Mouse (Mus musculus) right cerebral cortex, postnatal 36 days (tissue): ENCODE measurements at regions not wholly inside any gene's neighbourhood (a gene's known extent, or its start where the extent isn't known, plus 50 kb on each side); places are given as distances from the start of the nearest gene placed in this dataset.
A peak's percentile ranks its signal among the peaks of the same experiment; 100 is the strongest.

Source experiments
- DNase-seq, 2 experiments: peaks; one replicate each; pipeline ENCODE4 v3.0.0; 2022; ENCODE audit warnings: low spot score in 2 of 2, mixed read lengths in 1 of 2

DNA sequence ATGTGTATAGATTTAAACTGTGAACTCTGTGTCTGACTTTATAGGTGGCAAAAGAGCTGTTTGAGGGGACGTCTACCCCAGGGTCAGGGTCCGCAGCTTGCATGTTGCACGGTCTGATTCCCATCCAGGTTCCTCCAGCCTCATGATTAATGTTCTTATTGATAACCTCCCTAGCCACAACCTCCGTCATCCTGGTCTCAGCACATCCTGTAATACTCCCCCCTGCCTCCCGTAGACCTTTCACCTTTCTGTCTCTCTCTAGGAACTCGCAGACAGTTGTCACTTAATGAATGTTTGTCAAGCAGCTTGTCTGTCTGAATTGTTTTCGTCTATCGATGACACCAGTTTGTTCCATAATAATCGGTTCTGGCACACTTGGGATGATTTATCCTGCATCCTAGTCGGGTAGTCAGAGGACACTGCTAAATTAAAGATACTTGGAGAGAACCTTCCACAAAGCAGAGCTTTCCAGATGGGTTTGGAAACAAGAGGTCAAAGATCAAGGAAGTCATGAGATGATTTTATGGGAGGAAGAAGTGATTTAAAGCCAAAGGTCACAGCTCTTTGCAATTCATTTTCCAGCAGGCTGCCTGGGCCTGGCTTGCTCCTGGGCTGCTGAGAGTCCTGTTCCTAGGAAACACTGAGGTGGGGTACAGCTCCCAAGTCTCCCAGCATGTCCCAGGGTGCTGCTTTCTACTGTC is 435.9 kb downstream of the Prdm2 start:
- DNase-seq = no peak

DNA sequence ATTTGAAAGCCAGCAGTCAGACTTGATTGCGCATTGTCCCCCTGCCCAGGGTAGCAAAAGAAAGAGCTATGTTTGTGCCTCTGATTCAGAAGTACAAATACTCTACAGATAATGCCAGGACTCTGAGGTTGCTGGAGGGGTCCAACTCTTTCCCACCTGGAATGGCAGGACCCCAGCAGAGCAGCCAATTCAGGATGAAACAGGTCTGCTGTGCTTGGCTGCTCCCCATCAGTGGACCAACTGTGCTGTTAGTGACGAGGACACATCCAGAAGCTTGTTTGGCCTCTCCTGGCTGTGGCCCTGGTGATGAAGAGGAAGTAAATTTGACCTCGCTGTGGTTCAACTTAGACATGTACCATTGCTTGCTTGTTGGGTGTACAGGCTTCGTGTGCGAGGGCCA is 437.8 kb downstream of the Prdm2 start:
- no peak for DNase-seq

DNA sequence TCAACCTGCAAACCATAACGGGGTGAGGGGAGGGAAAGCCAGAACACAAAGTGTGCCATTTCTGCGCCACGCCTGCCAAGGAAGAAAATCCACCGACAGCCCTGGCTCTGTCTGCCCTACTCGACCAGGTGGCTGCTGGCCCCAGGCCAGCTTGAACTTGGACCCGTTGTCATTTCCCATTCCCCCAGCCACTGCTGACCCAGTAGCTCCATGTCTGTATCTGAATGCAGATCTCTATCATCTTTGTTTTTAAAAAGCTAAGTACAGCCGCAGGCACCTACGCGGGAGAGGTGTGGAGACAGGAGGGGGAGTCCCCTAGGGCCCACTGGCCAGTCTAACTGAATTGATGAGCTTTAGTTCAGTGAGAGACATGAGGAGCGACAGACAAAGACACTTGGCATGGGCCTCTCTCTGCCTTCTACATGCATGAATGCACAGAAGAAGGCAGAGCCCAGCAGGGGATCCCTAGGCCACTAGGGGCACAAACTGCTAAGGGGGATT is 439.1 kb downstream of the Prdm2 start:
- DNase-seq = no peak

DNA sequence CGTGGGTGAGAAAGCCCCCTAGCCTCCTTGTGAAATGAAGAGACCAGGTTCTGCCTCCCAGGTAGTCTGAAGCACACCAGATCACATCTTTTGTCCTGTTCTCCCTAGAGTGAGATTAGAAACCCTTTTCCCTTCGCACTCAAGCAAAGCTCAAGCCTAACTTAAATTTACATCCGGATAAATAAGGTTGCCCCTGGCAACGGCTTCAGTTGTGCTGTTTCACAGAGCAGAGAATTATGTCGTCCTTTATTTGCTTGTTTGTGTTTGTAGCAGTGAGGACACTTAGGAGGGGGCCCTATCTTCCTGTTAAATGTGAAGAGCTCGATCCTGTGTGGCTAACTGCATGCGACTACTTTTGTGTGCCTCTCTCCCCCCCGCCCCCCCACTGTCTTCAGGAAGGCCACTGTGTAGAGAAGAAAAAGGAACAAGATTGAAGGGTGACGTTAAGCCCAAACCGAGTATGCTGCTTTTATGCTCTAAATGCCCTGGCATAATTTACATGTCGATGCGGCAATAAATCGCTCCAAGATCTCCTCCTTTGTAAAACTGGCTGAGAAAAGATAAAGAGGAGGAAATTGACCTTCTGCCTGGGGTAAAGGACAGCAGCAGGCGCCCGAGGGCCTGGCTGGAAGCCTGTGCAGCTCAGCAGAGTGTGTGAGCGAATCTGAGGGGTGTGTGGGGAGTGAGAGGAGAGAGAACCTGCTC is 439.9 kb downstream of the Prdm2 start:
- no peak for DNase-seq

DNA sequence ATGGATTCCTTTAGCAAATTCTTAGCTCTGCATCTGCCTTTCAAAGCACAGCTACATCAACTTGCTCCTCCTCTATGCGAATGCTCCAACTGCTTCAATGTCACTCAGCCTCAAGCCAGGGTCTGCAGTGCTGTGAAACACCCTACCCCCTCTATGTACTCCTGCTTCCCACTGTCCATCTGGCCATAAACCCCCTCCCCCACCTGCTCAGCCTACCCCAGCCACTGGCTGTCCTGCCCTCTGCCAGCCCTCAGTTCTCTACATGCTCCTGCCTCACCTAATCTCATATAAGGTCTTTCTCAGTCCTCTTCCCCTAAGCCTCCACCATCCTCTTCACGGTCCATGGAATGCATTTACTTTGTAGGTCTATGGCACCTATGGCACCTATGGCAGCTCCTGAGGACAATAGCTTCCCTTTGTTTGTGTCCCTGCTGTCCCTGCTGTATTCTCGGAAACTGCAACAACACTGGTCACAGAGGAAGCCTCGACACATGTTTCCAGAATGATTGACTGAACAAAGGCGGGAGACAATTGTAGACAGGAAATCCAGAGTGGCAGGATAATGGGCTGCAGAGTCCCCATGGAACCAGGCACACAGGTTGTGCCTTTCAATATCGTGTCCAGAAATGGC is 441.2 kb downstream of the Prdm2 start:
- DNase-seq = no peak

DNA sequence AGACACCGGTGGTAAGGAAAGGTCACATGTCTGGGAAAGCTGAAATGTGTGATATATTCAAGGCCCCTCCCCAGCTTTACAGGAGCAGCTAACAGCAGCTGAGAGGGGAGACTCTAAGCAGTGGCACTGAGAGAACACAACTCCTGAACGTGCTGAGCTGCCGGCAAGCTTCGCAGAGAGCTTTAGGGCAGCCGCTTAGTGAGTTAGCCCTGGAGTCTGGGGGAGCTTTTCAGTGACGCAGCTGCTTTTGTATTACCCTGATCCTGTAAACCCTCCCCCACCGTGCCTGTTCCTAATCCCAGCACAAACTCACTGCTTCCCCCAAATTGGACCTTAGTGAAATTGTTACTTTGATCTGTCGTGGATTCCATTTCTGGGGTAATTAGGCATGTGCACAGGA is 442.6 kb downstream of the Prdm2 start:
- DNase-seq = no peak

DNA sequence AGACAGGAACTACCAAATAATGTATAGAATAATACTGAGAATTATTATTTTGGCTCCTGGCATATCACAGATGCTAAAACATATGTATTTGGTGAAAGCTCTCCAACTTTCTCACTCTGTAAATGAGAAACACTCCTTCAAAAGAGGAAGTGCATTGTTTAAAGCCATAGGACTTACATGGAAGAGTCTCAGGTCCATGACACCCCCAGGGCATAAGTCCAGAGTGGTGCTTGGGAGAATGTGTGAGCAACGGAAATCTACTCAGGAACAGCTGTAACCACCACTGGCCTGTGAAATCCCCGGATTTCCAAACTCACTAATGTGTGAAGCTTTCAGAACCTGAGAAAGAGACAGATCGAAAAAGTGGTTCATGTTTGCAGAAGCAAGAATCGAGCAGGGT is 445.1 kb downstream of the Prdm2 start:
- no peak for DNase-seq

DNA sequence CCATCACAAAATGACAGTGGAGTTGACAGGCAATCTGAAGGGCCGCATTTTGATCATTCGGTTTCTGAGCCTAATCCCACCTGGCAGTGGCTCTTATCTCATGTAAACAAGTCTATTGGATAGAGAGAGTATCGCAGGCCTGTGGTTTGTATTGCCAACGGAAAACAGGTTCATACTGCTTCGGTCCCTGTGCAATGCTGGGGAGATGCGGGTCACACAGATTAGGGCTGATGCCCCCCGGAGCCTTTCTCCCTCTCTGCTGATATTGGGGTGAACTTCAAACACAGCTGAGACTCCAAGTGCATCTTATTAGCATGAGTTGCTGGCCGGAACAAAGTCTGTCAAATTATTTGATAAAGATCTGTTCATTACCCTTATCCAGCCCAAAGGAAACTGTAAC is 451.2 kb downstream of the Prdm2 start:
- DNase-seq = no peak

DNA sequence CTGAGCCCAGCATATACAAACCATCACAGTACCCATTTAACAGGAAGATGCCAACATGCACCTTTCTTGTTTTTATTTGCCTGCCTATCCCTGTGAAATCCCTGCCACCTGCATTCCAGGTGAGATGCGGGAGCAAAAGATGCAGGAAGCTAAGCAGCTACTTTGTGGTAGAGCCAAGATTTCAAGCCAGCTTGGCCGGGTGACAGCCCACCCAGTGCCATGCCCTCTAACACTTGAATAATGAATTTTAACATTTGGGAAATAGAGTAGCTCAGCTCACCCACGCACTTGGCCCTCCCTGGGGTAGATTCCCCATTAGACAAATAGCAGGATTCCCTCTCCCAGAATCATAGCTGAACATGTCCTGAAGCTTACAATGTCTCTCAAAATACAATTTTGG is 454.7 kb downstream of the Prdm2 start:
- DNase-seq = no peak

DNA sequence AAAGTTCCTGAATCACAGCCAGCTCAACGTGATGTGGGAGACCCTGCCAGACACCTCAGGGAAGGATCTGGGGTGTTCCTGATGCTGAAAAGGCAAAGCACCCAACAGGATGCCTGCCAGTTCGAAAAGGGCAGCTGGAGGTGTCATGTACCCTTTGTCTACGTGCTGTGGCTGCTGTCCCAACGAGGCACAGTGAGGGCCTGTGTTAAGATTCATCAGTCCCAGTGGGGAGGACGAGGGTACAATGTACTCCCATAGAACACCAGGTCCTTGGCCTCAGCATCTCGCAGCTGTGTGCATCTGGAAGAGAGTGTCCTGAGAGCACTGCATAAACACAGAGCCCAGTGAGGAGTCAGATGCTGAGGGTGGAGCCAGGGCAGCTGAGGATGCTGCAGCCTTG is 456.5 kb downstream of the Prdm2 start:
- peak; percentile 41 to 43 for DNase-seq

DNA sequence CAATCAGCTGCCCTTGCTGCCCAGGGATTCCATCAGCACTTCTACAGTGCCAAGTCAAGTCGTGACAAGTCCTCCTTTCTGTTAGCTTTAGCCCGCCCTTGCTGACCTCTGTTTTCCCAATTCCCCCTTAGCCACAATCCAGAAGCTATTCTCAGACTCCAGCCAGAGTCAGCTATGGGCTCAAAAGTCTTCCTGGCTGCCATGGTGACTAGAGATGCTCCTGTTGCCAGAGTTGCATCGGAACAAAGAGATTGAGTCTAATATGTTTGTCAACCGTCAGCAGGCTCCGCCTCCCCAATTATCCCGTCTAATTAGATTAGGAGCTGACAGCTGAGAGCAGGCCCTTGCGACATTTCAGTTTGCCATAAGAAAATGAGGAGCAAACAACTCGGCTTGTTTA is 462.9 kb downstream of the Prdm2 start:
- no peak for DNase-seq

DNA sequence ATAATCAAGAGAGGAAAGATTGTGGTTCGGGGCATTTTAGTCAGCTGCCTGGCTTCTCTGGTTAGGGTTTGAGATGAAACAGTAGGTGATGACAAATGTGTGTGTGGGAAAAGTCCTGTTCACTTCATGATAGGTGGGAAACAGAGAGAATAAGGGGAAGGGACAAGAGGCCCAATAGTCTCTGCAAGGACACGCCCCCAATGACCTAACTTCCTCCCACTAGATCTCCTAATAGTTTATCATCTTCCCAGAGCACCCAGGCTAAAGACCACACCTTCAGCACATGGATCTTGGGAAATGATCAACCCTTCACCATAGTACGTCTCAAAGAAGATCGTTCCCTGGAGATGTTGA is 484.3 kb upstream of the Kazn start:
- DNase-seq = no peak

DNA sequence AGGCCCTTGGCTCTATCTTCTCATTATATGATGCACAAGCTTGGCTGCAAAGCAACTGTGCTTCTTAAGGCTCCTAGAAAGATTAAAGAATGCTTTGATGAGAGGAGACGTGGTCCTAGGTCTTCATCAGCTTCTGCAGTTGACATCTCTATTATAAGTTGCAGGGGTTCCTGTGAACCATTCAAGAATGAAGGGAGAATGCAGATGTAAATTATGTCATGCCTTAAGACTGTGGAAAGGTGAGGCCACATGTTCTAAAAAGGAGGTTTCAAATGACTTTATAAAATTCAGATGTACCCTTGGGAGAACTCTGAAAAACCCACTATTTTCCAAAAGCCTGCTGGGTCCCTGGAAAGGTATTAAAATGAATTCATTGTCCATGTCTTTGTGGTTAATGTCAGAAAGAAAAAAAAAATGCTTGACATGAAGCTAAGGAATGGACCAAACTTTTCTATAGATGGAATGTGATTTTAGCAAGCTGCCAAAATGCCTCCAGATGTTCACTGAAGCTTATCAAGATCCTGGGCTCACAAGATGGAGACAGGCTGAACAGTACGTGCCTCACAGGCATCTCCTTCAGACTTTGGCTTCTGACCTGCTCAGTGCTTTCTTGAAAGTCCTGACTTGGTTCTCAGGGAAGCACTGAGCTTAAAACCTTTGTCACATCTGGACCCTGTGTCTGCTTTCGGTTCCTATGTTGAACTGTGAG is 483.8 kb upstream of the Kazn start:
- no peak for DNase-seq

DNA sequence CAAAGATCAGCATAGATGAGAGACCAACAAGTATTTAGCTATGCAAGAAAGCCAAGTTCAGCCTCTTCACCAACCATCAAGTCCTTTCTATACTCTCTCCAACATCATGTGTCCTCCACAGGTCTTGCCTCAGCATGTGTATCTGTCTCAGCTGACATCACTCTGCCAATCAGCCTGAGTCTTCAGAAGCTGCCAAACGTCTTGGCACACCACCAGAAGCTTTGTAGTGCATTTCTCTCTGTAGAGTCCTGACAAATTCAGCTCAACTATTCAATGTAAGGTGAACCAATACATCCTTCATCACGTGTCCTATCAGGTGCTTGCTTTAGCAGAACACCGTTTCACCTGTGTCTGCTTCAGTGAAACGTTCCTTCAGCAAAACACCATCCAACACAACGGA is 462.4 kb upstream of the Kazn start:
- DNase-seq = no peak

DNA sequence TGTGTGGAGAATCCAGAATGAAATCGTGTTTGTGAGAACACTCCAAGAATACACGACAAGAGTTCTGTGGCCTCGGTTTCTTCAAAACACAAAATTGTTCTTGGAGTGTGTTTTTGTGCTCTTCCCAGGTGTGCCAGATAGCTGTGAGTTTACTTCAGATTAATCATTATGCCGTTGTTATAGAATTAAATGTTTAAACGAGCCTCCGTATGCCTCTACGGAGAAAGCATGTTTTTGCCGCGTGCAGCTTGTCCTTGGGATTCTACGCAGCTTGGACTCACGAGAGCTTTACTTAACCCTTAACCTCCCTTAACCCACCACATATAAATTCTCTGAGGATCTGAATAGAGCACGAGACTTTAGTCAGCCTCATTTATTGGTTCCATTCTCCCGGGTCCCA is 455.7 kb upstream of the Kazn start:
- DNase-seq = no peak

DNA sequence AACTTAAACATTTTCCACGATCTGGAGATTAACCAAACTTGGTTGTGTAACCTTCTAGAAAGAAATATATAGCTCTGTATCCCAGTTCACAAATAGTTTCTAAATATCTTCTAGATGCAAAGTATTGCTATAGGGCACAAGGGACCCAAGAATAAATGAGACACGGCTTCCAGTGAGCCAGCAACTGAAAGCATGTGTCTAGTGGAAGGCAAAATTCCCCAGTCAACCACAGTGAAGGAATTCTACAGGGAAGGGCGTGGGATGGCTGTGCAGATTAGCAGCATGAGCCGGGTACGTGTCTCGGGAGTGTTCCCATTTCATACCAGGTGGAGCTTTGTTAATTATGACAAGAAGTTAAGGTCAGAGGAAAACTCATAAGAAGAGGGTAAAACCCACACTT is 449.0 kb upstream of the Kazn start:
- DNase-seq = peak in 1 of 2 experiments; percentile 14

DNA sequence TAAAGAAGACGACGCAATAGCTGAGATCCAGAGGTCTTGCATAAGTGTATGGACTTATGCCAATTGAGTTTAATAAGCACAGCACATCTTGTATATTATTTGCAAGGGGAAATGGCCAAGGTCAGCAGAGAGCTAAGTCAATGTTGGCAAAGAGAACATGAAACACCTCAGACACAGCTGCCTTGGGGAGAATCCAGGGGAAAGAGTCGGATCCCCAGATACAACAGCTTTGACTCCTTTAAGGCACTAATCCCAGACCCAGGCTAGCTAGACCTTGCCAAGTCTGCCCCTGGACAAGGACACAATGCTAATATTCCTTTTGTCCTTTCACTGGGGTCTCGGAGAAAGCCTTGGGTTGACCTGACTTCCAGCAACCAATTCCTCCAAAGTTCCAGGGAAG is 438.2 kb upstream of the Kazn start:
- no peak for DNase-seq

DNA sequence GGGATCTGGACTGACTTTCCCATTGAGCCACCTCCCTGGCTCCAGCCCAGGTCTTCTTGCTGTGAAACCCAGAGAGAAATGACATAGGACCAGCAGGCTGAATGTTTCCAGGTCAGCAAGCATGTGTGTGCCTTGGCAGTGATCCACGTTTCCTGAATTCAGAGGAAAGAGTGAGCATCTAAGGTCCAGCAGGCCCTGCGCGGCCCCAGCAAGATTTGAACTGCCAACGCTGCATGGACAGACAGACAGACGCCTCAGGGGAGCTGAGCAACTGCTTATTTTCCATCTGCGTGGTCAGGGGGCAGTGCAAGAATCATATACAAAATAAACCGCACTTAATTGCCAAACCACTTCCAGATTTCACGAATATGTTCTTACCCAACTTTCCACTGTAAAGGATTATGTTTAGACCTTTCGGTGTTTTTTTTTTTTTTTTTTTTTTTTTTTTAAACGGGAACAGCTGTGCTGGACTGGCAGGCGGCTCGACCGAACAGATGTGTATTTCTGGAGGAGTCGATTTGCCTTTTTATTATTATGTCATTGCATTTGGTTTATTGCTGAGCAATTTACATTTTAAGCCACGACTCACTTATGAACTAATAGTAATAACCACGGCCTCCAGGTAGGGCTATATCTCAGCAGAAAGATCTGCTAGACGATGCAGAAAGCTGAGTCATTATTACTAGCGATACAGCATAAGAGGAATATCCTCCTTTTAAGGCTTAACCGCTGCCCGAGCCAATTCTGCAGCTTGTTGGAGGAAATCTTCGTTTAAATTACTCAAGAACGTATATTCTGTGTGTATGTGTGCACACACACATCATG is 435.7 kb upstream of the Kazn start:
- no peak for DNase-seq

DNA sequence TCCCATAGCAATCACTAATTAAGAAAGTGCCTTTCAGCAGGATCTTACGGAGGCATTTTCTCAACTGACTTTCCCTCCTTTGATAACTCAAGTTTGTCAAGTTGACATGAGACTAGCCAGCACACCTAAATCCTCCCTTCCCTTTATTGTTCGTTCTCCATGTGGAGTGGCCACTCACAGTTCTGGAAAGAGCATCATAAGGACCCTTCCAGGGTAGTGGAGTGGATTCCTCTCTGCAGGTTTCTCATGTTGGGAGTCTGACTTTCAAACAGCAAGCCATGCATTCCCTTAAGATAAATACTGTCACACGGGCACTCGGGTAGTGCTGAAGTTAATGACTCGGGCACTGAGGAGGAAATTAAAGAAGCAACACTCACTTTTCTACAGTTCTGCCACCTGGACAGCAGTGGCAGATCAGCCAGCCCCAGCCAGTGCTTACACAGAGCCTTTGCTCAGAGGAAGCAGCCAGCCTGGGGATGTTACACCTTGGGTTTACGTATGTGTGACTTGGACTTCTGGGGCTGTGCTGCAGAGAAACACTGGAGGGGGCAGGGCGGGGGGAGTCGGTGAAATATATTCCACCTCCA is 432.8 kb upstream of the Kazn start:
- no peak for DNase-seq

DNA sequence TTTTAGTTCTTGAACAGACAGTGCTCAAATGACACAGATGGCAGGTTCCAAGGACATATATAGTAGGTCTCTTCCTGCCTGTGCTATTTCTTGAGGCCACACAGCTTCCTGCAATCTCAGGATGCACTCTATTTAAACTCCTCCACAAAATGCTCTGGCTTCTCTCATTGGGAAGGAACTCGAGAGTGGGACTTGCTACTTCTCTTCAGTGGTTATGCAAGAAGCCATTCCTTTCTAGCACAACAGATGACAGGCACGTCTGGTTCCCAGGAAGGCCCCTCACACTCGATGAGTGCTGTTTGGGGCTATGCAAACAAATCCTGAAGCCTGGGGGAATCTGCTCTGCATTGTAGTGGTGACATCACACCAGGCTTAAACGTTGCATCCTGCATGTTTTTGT is 425.6 kb upstream of the Kazn start:
- DNase-seq = peak; percentile 19 to 52

DNA sequence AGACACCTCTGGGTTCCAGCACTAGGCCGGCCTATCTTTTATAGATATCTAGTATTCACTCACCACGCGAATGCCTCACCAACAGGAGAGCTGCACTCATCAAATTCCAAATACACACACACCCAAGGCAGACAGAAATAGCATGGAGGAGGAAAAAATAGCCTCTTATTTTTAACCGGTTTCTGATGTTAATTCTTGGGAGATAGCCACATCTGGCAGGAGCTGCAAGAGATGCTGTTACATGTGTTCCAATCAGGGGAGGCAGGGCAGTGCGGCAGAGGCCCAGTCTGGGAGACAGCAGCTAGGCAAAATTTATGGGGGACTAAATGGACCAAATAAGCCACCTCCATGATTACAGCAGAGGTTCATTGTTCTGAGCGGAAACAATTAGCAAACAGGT is 419.0 kb upstream of the Kazn start:
- no peak for DNase-seq
